Mouse (Mus musculus) G1E (cell line): ENCODE results near the gene Olfr5.

Experiments
- CTCF ChIP-seq: IDR thresholded peaks from 2 replicates; pipeline ENCODE4 v1.5.1; 2012; ENCODE audit warnings: low read depth, low read length, inconsistent platforms, mixed read lengths
- TAL1 ChIP-seq: conservative IDR thresholded peaks from 2 replicates; pipeline ENCODE4 v1.6.1; 2012; ENCODE audit warnings: low read depth, low read length, inconsistent platforms, mixed read lengths

- no peak for TF ChIP-seq CTCF
- TF ChIP-seq TAL1: no peak
Observed at GRCm38 (mm10) chr7:6486841-6487240, at the start of gene Olfr5.
